In the genomic region with DNA sequence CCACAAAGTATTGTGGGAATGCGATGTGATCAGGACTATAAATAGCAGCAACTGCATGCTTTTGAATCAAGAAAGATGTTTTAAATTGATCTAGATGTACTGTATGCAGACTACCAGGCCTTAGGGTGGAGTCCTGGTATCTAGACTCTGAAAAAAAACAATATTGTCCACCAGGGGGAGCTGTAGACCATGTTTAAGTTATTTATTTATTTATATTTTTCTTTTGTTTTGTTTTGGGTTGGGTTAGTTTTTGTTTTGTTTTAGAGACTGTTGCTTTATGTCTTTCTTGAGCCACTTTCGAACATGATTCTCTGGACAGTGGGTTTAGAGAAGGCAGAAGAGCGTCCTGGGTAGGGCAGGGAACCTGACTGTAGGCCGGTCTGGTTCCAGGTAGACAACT, we compare ENCODE assay signal across 8 mouse cellular contexts. TPM values are rescaled to one million over a fixed set of nuclear protein-coding genes. Genes with fewer than 3 reads are reported as not detected.
DNase-seq lines count a peak whose midpoint lies in the region; ATAC-seq and TF ChIP-seq lines count a peak whose summit lies in the region.

No protein-coding gene starts in this region.

- no peak overlapping the region for H3K9ac ChIP-seq in intestine, postnatal 0 days (ENCODE audit: low read depth, low read length)
- no peak overlapping the region for H3K9ac ChIP-seq in intestine, embryonic 15.5 days

- no peaks in the 10 kb centered on the region for H3K36me3 ChIP-seq in intestine, postnatal 0 days (ENCODE audit: control insufficient read depth, insufficient read depth)
- no peaks in the 10 kb centered on the region for H3K36me3 ChIP-seq in intestine, embryonic 15.5 days

- H3K27me3 ChIP-seq in intestine, postnatal 0 days (replicated peaks; ENCODE audit: control insufficient read depth, insufficient read depth, low read length) = no peaks in the 10 kb centered on the region
- H3K27me3 ChIP-seq in intestine, embryonic 15.5 days (replicated peaks) = no peaks in the 10 kb centered on the region; the same call in 1 of the 2 replicates

- H3K4me2 ChIP-seq in intestine, postnatal 0 days (replicated peaks; ENCODE audit: low read depth) = peak overlapping the region; percentile 22; the same call in 1 of the 2 replicates
- H3K4me2 ChIP-seq in intestine, embryonic 15.5 days (replicated peaks) = no peak overlapping the region

- peak; percentile 65 for TF ChIP-seq CTCF in intestine, postnatal 0 days (IDR thresholded peaks at IDR 0.05; ENCODE audit: low read depth)

- WGBS in intestine, postnatal 0 days = 49% methylated on average over 4 of the region's 4 CpGs
- WGBS in intestine, embryonic 15.5 days = 49% methylated on average over 4 of the region's 4 CpGs

- no peak for ATAC-seq in intestine, postnatal 0 days
- ATAC-seq in intestine, embryonic 15.5 days = no peak

- H3K4me1 ChIP-seq in intestine, postnatal 0 days (replicated peaks; ENCODE audit: control insufficient read depth, insufficient read depth, low read length) = no peaks in the 10 kb centered on the region
- no peaks in the 10 kb centered on the region for H3K4me1 ChIP-seq in intestine, embryonic 15.5 days (replicated peaks)

- peak; percentile 83 for DNase-seq in CD4-positive, CD25-positive, alpha-beta regulatory T cell, adult 2 months (ENCODE audit: low read depth, low spot score)
- DNase-seq in T-cell, adult 2 months (ENCODE audit: low spot score) = peak; percentile 34
- peak; percentile 60 for DNase-seq in hindlimb bud, embryonic 11.5 days (ENCODE audit: extremely low spot score, low read depth, low spot score)
- DNase-seq in retina, adult 2 months (ENCODE audit: low read depth, low spot score) = peak; percentile 55
- no peak for DNase-seq in urinary bladder, adult 18-20 months (ENCODE audit: low spot score in 2 of 2)
- no peak for DNase-seq in testis, postnatal 14 days (ENCODE audit: low spot score)

- H3K27ac ChIP-seq in intestine, postnatal 0 days (ENCODE audit: low read depth, low read length) = no peak overlapping the region
- no peak overlapping the region for H3K27ac ChIP-seq in intestine, embryonic 15.5 days

- no peaks in the 10 kb centered on the region for H3K9me3 ChIP-seq in intestine, postnatal 0 days (ENCODE audit: control insufficient read depth)
- no peaks in the 10 kb centered on the region for H3K9me3 ChIP-seq in intestine, embryonic 15.5 days

- H3K4me3 ChIP-seq in intestine, postnatal 0 days (ENCODE audit: low read depth, low read length) = no peak overlapping the region
- H3K4me3 ChIP-seq in intestine, embryonic 15.5 days (replicated peaks) = no peak overlapping the region

RNA-seq across cellular contexts. Expression of gene Gucy2e, which starts 21.0 kb away (rescaled TPM):
- polyA plus RNA-seq in intestine, postnatal 0 days (2015; fragmentation: Nextera tagmentation; extraction: Ambion mirVana) = 0.03 TPM in 1 of 2 replicates, not detected in the other
- polyA plus RNA-seq in intestine, embryonic 15.5 days (2015; fragmentation: Nextera tagmentation; extraction: Ambion mirVana) = 0.03 and 0.10 TPM in 2 replicates

Comparison
In these comparisons a context has a peak if more than half of its experiments do, and no peak if none do; other contexts are left out.
1. DNase-seq: peak in CD4-positive, CD25-positive, alpha-beta regulatory T cell, adult 2 months (single experiment), T-cell, adult 2 months (single experiment), hindlimb bud, embryonic 11.5 days (single experiment) and retina, adult 2 months (single experiment); none in urinary bladder, adult 18-20 months (0 of 2) and testis, postnatal 14 days (single experiment).